Mouse (Mus musculus) G1E (cell line): ENCODE measurements around the gene Lrrc4b. TPM values are rescaled to one million over a fixed set of nuclear protein-coding genes. Genes with fewer than 3 reads are reported as not detected.

Source experiments
- ATAC-seq: 2 replicates; pipeline ENCODE4 v1.8.0; 2016; ENCODE audit warnings: mild to moderate bottlenecking; ENCODE audit not compliant: insufficient number of reproducible peaks, poor library complexity, low FRiP score, severe bottlenecking; ENCODE audit errors: extremely low read depth
- DNase-seq: peaks from one replicate; pipeline ENCODE4 v3.0.0; 2012; ENCODE audit warnings: low spot score
- H3K27me3 ChIP-seq: 2 replicates; pipeline ENCODE4 v1.6.1; 2012; ENCODE audit warnings: mild to moderate bottlenecking, low read length, inconsistent platforms; ENCODE audit not compliant: insufficient read depth
- H3K36me3 ChIP-seq: replicated peaks from 2 replicates; pipeline ENCODE3; 2012; ENCODE audit warnings: mild to moderate bottlenecking, inconsistent platforms
- H3K4me1 ChIP-seq: 2 replicates; pipeline ENCODE4 v1.6.1; 2012; ENCODE audit warnings: low read depth, low read length, inconsistent platforms, mixed read lengths; ENCODE audit not compliant: insufficient read depth
- H3K4me3 ChIP-seq: 2 replicates; pipeline ENCODE4 v1.5.1; 2012; ENCODE audit warnings: low read depth, mild to moderate bottlenecking, inconsistent platforms, low read length, moderate library complexity, mixed read lengths
- H3K9me3 ChIP-seq: replicated peaks from 2 replicates; pipeline ENCODE4 v1.6.1; 2012; ENCODE audit warnings: inconsistent platforms
- CTCF ChIP-seq: IDR thresholded peaks from 2 replicates; pipeline ENCODE4 v1.5.1; 2012; ENCODE audit warnings: low read depth, low read length, inconsistent platforms, mixed read lengths
- GATA1 ChIP-seq: IDR thresholded peaks from 2 replicates; pipeline ENCODE4 v1.6.1; 2012; ENCODE audit warnings: borderline replicate concordance, low read length, inconsistent platforms, mixed read lengths
- GATA2 ChIP-seq: IDR thresholded peaks from 2 replicates; pipeline ENCODE4 v1.6.1; 2012; ENCODE audit warnings: low read depth, low read length, inconsistent platforms, borderline replicate concordance
- POLR2AphosphoS5 ChIP-seq: IDR thresholded peaks from 2 replicates; pipeline ENCODE4 v1.6.1; 2012; ENCODE audit warnings: low read depth, low read length, inconsistent platforms; ENCODE audit not compliant: insufficient replicate concordance
- TAL1 ChIP-seq: conservative IDR thresholded peaks from 2 replicates; pipeline ENCODE4 v1.6.1; 2012; ENCODE audit warnings: low read depth, low read length, inconsistent platforms, mixed read lengths
- polyA plus RNA-seq: library from polyadenylated mRNA; stranded (reverse); fragments of >175 nt; gene quantifications from 2 replicates; pipeline ENCODE4 v1.2.3, GENCODE M21; 2012
- total RNA-seq, 2 experiments: library from RNA; stranded (forward) in 1 of 2; stranded (reverse) in 1 of 2; fragments of 200-1000 nt in 1 of 2; fragments of >200 nt in 1 of 2; fragmentation: Nextera tagmentation in 1 of 2; gene quantifications; 2 replicates each; pipeline ENCODE4 v1.2.3; 2014 to 2017

Gene Lrrc4b
- total and polyA plus RNA-seq, 3 experiments, result 0.05 TPM; not detected in 2

GRCm38 (mm10) chr7:44469677-44470675, 41.2 kb downstream of the Lrrc4b start:
- no peaks in the 10 kb centered on the region for H3K9me3 ChIP-seq
- peaks cover 37% of the 10 kb centered on the region for H3K36me3 ChIP-seq
- no peak for ATAC-seq
- peaks cover 75% of the 10 kb centered on the region for H3K4me1 ChIP-seq
- peaks cover 7% of the 10 kb centered on the region for H3K27me3 ChIP-seq
- no peak for DNase-seq
- no peak for TF ChIP-seq CTCF
- no peak for TF ChIP-seq GATA2
- no peak for TF ChIP-seq POLR2AphosphoS5
- TF ChIP-seq GATA1, result no peak
- TF ChIP-seq TAL1, result no peak
- peak overlapping the region; percentile 57; the same call in 1 of the 2 replicates for H3K4me3 ChIP-seq

- Histone ChIP-seq H3K4me3 (no peak overlapping the region; the same call in 1 of the 2 replicates), H3K9me3 (no peaks in the 10 kb centered on the region), H3K27me3 (peaks cover 15% of the 10 kb centered on the region), H3K4me1 (peaks cover 80% of the 10 kb centered on the region), H3K36me3 (peaks cover 37% of the 10 kb centered on the region)
- TF ChIP-seq TAL1 (peak; percentile 37; the same call in 1 of the 2 replicates), CTCF (no peak), POLR2AphosphoS5 (no peak), GATA1 (no peak), GATA2 (no peak)
- ATAC-seq (no peak), DNase-seq (no peak)
Observed at GRCm38 (mm10) chr7:44470696-44471612, 42.1 kb downstream of the Lrrc4b start.

- H3K36me3 ChIP-seq, result peaks cover 37% of the 10 kb centered on the region
- H3K9me3 ChIP-seq, result no peaks in the 10 kb centered on the region
- H3K4me3 ChIP-seq, result no peak overlapping the region
- no peak for TF ChIP-seq GATA1
- no peak for TF ChIP-seq CTCF
- TF ChIP-seq POLR2AphosphoS5, result no peak
- TF ChIP-seq TAL1, result no peak
- TF ChIP-seq GATA2, result no peak
- no peak for ATAC-seq
- no peak for DNase-seq
- H3K27me3 ChIP-seq, result peaks cover 15% of the 10 kb centered on the region
- H3K4me1 ChIP-seq, result peaks cover 73% of the 10 kb centered on the region
Observed at GRCm38 (mm10) chr7:44471880-44472557, 43.2 kb downstream of the Lrrc4b start.

- no peaks in the 10 kb centered on the region for H3K9me3 ChIP-seq
- TF ChIP-seq TAL1 (no peak), GATA1 (no peak), GATA2 (no peak), CTCF (no peak), POLR2AphosphoS5 (no peak)
- ATAC-seq (no peak), DNase-seq (no peak)
- peaks cover 68% of the 10 kb centered on the region for H3K4me1 ChIP-seq
- peaks cover 37% of the 10 kb centered on the region for H3K36me3 ChIP-seq
- H3K27me3 ChIP-seq, result peaks cover 15% of the 10 kb centered on the region
- no peak overlapping the region for H3K4me3 ChIP-seq
Observed at GRCm38 (mm10) chr7:44472558-44472885, 43.7 kb downstream of the Lrrc4b start.

GRCm38 (mm10) chr7:44472961-44473646, 44.3 kb downstream of the Lrrc4b start:
- TF ChIP-seq GATA2, result no peak
- no peak for TF ChIP-seq TAL1
- Histone ChIP-seq H3K4me1 (peaks cover 65% of the 10 kb centered on the region), H3K4me3 (no peak overlapping the region; the same call in 1 of the 2 replicates), H3K9me3 (no peaks in the 10 kb centered on the region), H3K27me3 (peaks cover 18% of the 10 kb centered on the region), H3K36me3 (peaks cover 37% of the 10 kb centered on the region)
- no peak for ATAC-seq
- DNase-seq, result no peak
